Mouse (Mus musculus) olfactory bulb, adult 2 months (tissue): ENCODE measurements around the gene Ift43.

Source experiments
- CTCF ChIP-seq: fragments of 200-500 bp; IDR thresholded peaks from 2 replicates; pipeline ENCODE4 v1.5.1; 2012; ENCODE audit warnings: low read depth, mild to moderate bottlenecking, low read length, moderate library complexity; ENCODE audit not compliant: insufficient read depth
- POLR2A ChIP-seq: fragments of 200-500 bp; IDR thresholded peaks from 2 replicates; pipeline ENCODE4 v1.6.1; 2012; ENCODE audit warnings: mild to moderate bottlenecking, low read depth, low read length, moderate library complexity; ENCODE audit not compliant: insufficient read depth

DNA sequence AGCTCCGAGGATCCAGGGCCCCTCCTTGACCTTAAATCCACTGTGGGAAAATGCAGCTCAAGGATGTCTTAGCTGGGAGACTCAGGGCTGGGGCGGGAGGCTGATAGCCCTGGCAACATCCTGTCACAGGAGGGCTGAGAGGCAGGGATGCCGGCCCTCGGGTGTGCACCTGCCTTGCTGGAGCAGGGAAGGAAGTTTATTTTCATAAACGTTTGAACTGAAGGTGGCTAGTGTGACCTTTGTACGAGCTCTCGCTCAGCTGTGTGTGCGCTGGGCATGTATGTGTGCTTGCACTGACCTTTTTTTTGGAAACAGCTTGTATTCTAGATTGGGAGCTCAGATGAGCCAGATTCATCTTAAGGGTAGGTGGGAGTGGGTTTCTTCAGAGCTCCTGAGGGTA is 21.5 kb downstream of the Ift43 start:
- TF ChIP-seq CTCF (no peak), POLR2A (no peak)
